Mouse (Mus musculus): ENCODE results near the gene Ankrd13d. TPM values are rescaled to one million over a fixed set of nuclear protein-coding genes. Genes with fewer than 3 reads are reported as not detected.

Ankrd13d gene
- total and polyA plus RNA-seq, 3 experiments = 0.96 to 2.6 TPM; not detected in 1

DNA sequence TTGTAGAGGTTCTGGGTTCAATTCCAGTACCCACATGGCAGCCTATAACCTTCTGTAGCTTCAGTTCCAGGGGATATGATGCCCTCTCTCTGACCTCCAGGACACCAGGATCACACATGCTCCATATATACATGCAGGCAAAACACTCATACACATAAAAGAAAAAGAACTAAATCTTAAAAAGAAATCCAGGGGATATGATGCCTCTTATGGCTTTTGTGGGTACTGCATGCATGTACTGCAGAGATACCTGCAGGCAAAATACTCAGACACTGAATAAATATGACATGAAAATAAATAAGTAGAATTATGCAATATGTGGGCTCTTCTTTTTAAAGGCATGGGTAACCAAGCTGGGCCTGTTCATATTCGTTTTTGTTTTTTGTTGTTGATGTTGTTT, 35.9 kb downstream of the Ankrd13d start:
- no peak for TF ChIP-seq ZMIZ1 (IDR thresholded peaks at IDR 0.05; ENCODE audit: low read depth, low read length)
- peak; percentile 28 for TF ChIP-seq SMC3 (IDR thresholded peaks at IDR 0.05; ENCODE audit: low read depth, low read length)
- peak; percentile 38; the same call in 1 of the 2 replicates for TF ChIP-seq SIN3A (IDR thresholded peaks at IDR 0.05; ENCODE audit: low read length)
- no peak for TF ChIP-seq UBTF (IDR thresholded peaks at IDR 0.05; ENCODE audit: borderline replicate concordance, insufficient read depth, low read depth, low read length)
- peak; percentile 42 for TF ChIP-seq RAD21 (IDR thresholded peaks at IDR 0.05; ENCODE audit: low read depth, low read length)
- peak in 2 of 3 experiments; percentile 52 to 61; a peak in 4 of 6 replicates for TF ChIP-seq CTCF (IDR thresholded peaks at IDR 0.05 in 2 of 3, conservative IDR thresholded peaks at IDR 0.05 in 1 of 3; ENCODE audit: control insufficient read depth in 1 of 3, insufficient read depth in 1 of 3, low read depth in 2 of 3, low read length in 3 of 3, poor library complexity in 1 of 3, severe bottlenecking in 1 of 3)
- no peak for TF ChIP-seq HCFC1 (IDR thresholded peaks at IDR 0.05; ENCODE audit: low read depth, low read length)
- no peak overlapping the region for H3K27ac ChIP-seq (ENCODE audit: control insufficient read depth, low read depth, low read length)
- no peaks in the 10 kb centered on the region; a peak in 1 of 4 replicates for H3K27me3 ChIP-seq (ENCODE audit: control insufficient read depth in 1 of 2, insufficient read depth in 2 of 2, low read length in 2 of 2)
- H3K4me3 ChIP-seq (ENCODE audit: control insufficient read depth in 1 of 2, insufficient read depth in 1 of 2, low read depth in 2 of 2, low read length in 2 of 2) = no peak overlapping the region
- peaks cover 0 to 3% of the 10 kb centered on the region in 2 experiments; a peak in 2 of 4 replicates for H3K4me1 ChIP-seq (ENCODE audit: control insufficient read depth in 1 of 2, insufficient read depth in 2 of 2, low read length in 2 of 2)
- DNase-seq (ENCODE audit: low read depth, low spot score) = peak; percentile 62
- no peak overlapping the region for H3K9ac ChIP-seq (ENCODE audit: control insufficient read depth, low read depth, low read length, poor library complexity, severe bottlenecking)
- peaks cover 0 to 3% of the 10 kb centered on the region in 2 experiments; a peak in 1 of 4 replicates for H3K36me3 ChIP-seq (ENCODE audit: control insufficient read depth in 1 of 2, insufficient read depth in 2 of 2, low read length in 2 of 2)
- no peaks in the 10 kb centered on the region for H3K9me3 ChIP-seq (replicated peaks; ENCODE audit: insufficient read depth, low read length)
- no peaks in the 10 kb centered on the region for H3K79me2 ChIP-seq (ENCODE audit: control insufficient read depth, insufficient read depth, low read length, poor library complexity)

DNA sequence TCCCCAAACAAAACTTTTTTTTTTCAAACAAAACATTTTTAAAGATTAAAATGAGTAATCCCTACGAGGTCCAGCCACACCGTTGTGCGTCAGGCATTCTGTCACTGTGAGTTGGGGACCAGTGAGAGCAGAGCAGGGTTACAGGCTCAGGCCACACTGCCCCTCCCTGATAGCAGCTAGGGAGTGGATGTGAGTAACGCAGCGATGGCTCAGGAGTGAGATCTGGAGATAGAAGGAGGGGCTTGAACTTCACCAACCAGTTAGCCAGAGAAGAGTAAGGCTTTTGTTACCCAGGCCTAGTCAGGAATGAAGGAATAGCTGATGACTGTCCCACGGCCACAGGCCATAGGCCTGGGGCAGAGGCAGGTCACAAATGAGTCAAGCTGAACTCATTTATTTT, 38.2 kb downstream of the Ankrd13d start:
- TF ChIP-seq RCOR1 (IDR thresholded peaks at IDR 0.05; ENCODE audit: low read depth, low read length) = no peak
- TF ChIP-seq NELFE (IDR thresholded peaks at IDR 0.05; ENCODE audit: low read depth, low read length) = no peak
- TF ChIP-seq ZKSCAN1 (IDR thresholded peaks at IDR 0.05; ENCODE audit: low read depth, low read length) = no peak
- no peak for TF ChIP-seq RAD21 (IDR thresholded peaks at IDR 0.05; ENCODE audit: low read depth, low read length)
- no peak for TF ChIP-seq CHD1 (IDR thresholded peaks at IDR 0.05; ENCODE audit: low read depth, low read length)
- no peak for TF ChIP-seq JUND (IDR thresholded peaks at IDR 0.05; ENCODE audit: low read depth, low read length)
- no peak for TF ChIP-seq ETS1 (IDR thresholded peaks at IDR 0.05; ENCODE audit: low read depth, low read length)
- no peak for TF ChIP-seq TBP (IDR thresholded peaks at IDR 0.05; ENCODE audit: low read depth, low read length)
- no peak for TF ChIP-seq TAL1 (IDR thresholded peaks at IDR 0.05; ENCODE audit: low read length)
- TF ChIP-seq KAT2A (conservative IDR thresholded peaks at IDR 0.05; ENCODE audit: low read depth, low read length) = no peak
- no peak for TF ChIP-seq MAZ (IDR thresholded peaks at IDR 0.05; ENCODE audit: low read depth, low read length)
- no peak for TF ChIP-seq USF2 (IDR thresholded peaks at IDR 0.05; ENCODE audit: borderline replicate concordance in 1 of 2, insufficient read depth in 1 of 2, low read depth in 1 of 2, low read length in 2 of 2)
- TF ChIP-seq SMC3 (IDR thresholded peaks at IDR 0.05; ENCODE audit: low read depth, low read length) = no peak
- TF ChIP-seq GATA1 (IDR thresholded peaks at IDR 0.05; ENCODE audit: low read depth, low read length) = no peak
- no peak for TF ChIP-seq NRF1 (IDR thresholded peaks at IDR 0.05; ENCODE audit: insufficient read depth, low read depth, low read length, poor library complexity, severe bottlenecking)
- Histone ChIP-seq H3K79me2 (ENCODE audit: control insufficient read depth, insufficient read depth, low read length, poor library complexity) (no peaks in the 10 kb centered on the region), H3K27ac (ENCODE audit: control insufficient read depth, low read depth, low read length) (no peak overlapping the region), H3K9me3 (replicated peaks; ENCODE audit: insufficient read depth, low read length) (no peaks in the 10 kb centered on the region), H3K4me1 (ENCODE audit: control insufficient read depth in 1 of 2, insufficient read depth in 2 of 2, low read length in 2 of 2) (peaks cover 0 to 3% of the 10 kb centered on the region in 2 experiments; a peak in 2 of 4 replicates), H3K9ac (ENCODE audit: control insufficient read depth, low read depth, low read length, poor library complexity, severe bottlenecking) (no peak overlapping the region), H3K36me3 (ENCODE audit: control insufficient read depth in 1 of 2, insufficient read depth in 2 of 2, low read length in 2 of 2) (peaks cover 0 to 3% of the 10 kb centered on the region in 2 experiments; a peak in 1 of 4 replicates), H3K4me3 (ENCODE audit: control insufficient read depth in 1 of 2, insufficient read depth in 1 of 2, low read depth in 2 of 2, low read length in 2 of 2) (no peak overlapping the region), H3K27me3 (ENCODE audit: control insufficient read depth in 1 of 2, insufficient read depth in 2 of 2, low read length in 2 of 2) (no peaks in the 10 kb centered on the region; a peak in 1 of 4 replicates)
- no peak for DNase-seq (ENCODE audit: low read depth, low spot score)
